Mouse (Mus musculus) ES-E14 (cell line): Measurements from ENCODE around the gene Lztr1. TPM values are rescaled to one million over a fixed set of nuclear protein-coding genes. Genes with fewer than 3 reads are reported as not detected.

Source experiments
- DNase-seq: peaks from one replicate; pipeline ENCODE4 v3.0.0-alpha.2; 2013; ENCODE audit warnings: low read depth, low spot score
- H3K27ac ChIP-seq: 2 replicates; pipeline ENCODE4 v1.5.1; 2012; ENCODE audit warnings: low read depth, mild to moderate bottlenecking, low read length, moderate library complexity, mixed read lengths; ENCODE audit not compliant: poor library complexity, insufficient read depth, severe bottlenecking
- H3K36me3 ChIP-seq: 2 replicates; pipeline ENCODE4 v1.6.1; 2012; ENCODE audit warnings: mild to moderate bottlenecking, low read length, moderate library complexity, mixed read lengths; ENCODE audit not compliant: control insufficient read depth, poor library complexity, insufficient read depth, severe bottlenecking
- H3K4me1 ChIP-seq, 2 experiments: fragments of 150-350 bp in 1 of 2; sonication (generic) in 1 of 2; 2 replicates each; pipeline ENCODE4 v1.6.1; 2012; ENCODE audit warnings: low read length in 2 of 2, mild to moderate bottlenecking in 1 of 2, mixed read lengths in 1 of 2; ENCODE audit not compliant: control insufficient read depth in 2 of 2, insufficient read depth in 2 of 2, poor library complexity in 1 of 2
- H3K4me3 ChIP-seq, 2 experiments: fragments of 150-350 bp in 1 of 2; sonication (generic) in 1 of 2; 2 replicates each; pipeline ENCODE4 v1.5.1; 2012; ENCODE audit warnings: low read length in 2 of 2, low read depth in 1 of 2, mild to moderate bottlenecking in 1 of 2, mixed read lengths in 1 of 2; ENCODE audit not compliant: insufficient read depth in 1 of 2, poor library complexity in 1 of 2, severe bottlenecking in 1 of 2
- H3K9ac ChIP-seq: 2 replicates; pipeline ENCODE4 v1.6.1; 2012; ENCODE audit warnings: low read depth, mild to moderate bottlenecking, low read length, mixed read lengths; ENCODE audit not compliant: poor library complexity, insufficient read depth, severe bottlenecking
- H3K9me3 ChIP-seq: fragments of 150-350 bp; sonication (generic); 2 replicates; pipeline ENCODE4 v1.6.1; 2012; ENCODE audit warnings: low read depth, mild to moderate bottlenecking, low read length; ENCODE audit not compliant: control insufficient read depth, insufficient read depth
- CHD2 ChIP-seq: IDR thresholded peaks from 2 replicates; pipeline ENCODE4 v1.6.1; 2014; ENCODE audit warnings: mild to moderate bottlenecking, low read depth, low read length, inconsistent platforms
- HCFC1 ChIP-seq: IDR thresholded peaks from 2 replicates; pipeline ENCODE4 v1.6.1; 2012; ENCODE audit warnings: low read length, inconsistent platforms, borderline replicate concordance; ENCODE audit not compliant: insufficient read depth
- MAFK ChIP-seq: IDR thresholded peaks from 2 replicates; pipeline ENCODE4 v1.6.1; 2014; ENCODE audit warnings: mild to moderate bottlenecking, low read depth, low read length, inconsistent platforms; ENCODE audit not compliant: insufficient read depth
- ZC3H11A ChIP-seq: IDR thresholded peaks from 2 replicates; pipeline ENCODE4 v1.6.1; 2012; ENCODE audit warnings: low read depth, mild to moderate bottlenecking, inconsistent platforms, low read length, borderline replicate concordance
- ZNF384 ChIP-seq: IDR thresholded peaks from 2 replicates; pipeline ENCODE4 v1.6.1; 2012; ENCODE audit warnings: low read depth, low read length, inconsistent platforms
- in situ Hi-C, 2 experiments: fragments of 600-800 bp; cut with MboI; formaldehyde crosslinking; loops; one replicate each; pipeline ENCODE4 v1.15.1; 2025; ENCODE audit warnings: low sequenced_read_pairs in 2 of 2, inconsistent platforms in 1 of 2; ENCODE audit not compliant: unreplicated experiment in 2 of 2
- total RNA-seq: library from RNA; depleted of rRNA; stranded (reverse); fragments of 300-350 nt; gene quantifications from 2 replicates; pipeline ENCODE4 v1.2.3, GENCODE M21; 2012

The Lztr1 gene
- total RNA-seq, 1 experiment: 63.1 TPM

DNA sequence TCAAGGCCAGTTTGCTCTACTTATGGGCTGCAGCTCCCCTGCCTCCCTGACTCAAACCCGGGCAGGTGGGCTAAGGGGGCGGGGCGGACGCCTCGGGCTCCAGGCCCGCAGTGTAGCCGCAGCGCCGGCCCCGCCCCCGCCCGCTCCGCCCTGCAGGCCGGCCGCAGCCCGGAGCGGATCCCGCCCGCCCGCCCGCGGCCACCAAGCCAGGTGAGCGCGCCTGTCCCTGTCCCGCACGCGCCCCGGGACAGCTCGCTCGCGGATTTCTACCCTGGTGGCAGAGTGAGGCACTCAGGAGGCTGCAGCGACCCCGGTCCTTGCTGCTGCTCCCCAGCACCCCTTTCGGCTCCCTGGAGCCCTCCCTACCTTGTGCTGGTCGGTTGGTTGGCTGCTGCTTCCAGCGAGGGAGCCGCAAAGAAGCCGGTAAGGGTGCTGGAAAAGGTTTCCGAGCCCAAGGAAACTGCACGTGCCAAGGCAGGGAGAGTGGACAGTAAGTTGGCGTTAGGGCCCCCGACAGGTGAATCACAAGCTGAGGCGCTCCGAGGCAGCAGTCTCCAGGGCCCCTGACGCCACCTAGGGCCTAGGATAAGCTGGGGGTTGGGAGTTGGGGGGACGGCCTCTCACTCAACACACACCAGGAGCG lies 18.9 kb upstream of the Lztr1 start, which contains the start of gene Aifm3:
TSS of gene Aifm3 (plus strand) at position 143 of the 643 bp plus-strand sequence.
- in situ Hi-C loops: no loop called here

DNA sequence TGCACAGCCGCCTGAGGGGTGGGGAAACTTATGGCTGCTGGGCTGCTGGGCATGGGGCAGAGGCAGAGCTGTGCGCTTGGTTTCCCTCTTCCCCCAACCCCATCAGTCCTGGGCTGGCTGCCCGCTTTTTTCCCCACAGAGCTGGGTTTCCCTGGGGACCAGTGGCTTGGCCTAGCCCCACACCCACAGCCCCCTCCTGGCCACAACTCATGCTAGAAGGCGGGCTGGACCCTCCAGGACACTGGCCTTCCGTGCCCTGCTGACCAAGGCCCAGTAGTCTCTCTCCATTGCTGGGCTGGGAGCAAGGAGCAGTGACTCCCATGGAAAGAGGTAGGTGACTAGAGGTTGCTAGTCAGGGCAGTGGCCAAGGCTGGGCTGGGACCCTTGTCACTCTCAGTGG lies 17.3 kb upstream of the Lztr1 start:
- no peak overlapping the region for H3K4me3 ChIP-seq
- H3K27ac ChIP-seq: no peak overlapping the region
- in situ Hi-C loops: no loop called here
- DNase-seq: no peak
- no peak overlapping the region for H3K9ac ChIP-seq
- H3K9me3 ChIP-seq: no peaks in the 10 kb centered on the region
- no peak for TF ChIP-seq ZNF384
- TF ChIP-seq HCFC1: no peak
- TF ChIP-seq ZC3H11A: no peak
- no peak for TF ChIP-seq CHD2
- TF ChIP-seq MAFK: no peak
- H3K4me1 ChIP-seq: 0 out of 4 replicates have a peak, but pooled peaks cover 0 to 3% of the 10 kb centered on the region in 2 experiments
- peaks cover 5% of the 10 kb centered on the region; the same call in 1 of the 2 replicates for H3K36me3 ChIP-seq

More for the DNA sequence above, 18.9 kb upstream of the Lztr1 start, which contains the start of gene Aifm3:
- 0 out of 4 replicates have a peak, but pooled peaks cover 0 to 3% of the 10 kb centered on the region in 2 experiments for H3K4me1 ChIP-seq
- H3K9ac ChIP-seq: peak within 1 kb of the TSS; percentile 75
- no peaks in the 10 kb centered on the region for H3K9me3 ChIP-seq
- DNase-seq: peak; percentile 33
- TF ChIP-seq ZC3H11A (no peak), CHD2 (no peak), HCFC1 (no peak), MAFK (no peak), ZNF384 (no peak)
- H3K36me3 ChIP-seq: peaks cover 12% of the 10 kb centered on the region
- no peak within 1 kb of the TSS for H3K27ac ChIP-seq
- H3K4me3 ChIP-seq: peak within 1 kb of the TSS; percentile 78 to 96

DNA sequence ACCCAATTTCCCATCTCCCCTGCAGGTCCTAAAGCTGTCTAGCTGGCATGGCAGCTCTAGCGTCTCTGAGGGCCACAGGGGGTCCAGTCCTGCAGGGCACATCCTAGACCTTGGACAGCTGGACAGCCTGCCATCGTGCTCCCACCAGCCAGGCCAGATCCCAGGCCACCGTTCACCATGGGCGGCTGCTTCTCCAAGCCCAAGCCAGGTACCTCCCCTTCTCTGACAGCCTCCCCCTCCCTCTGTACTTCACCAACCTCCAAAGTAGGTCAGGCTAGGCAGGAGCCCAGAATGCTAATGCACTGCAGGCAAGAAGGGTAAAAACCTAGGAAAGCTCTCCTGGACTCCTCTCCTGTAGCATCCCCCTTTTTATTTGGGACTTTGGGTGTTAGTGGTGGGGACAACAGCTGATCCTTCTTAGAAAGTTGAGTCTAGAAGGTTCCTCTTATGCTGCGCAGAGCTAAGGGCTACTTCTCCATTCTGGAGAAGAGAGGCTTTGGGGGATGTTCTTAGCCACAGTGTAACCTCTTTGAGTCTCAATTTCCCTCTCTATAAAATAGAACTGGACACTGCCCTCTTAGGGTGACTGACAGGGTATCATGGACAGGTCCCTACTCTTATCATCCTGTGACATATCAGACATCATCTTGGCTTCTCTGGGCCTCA lies 16.5 kb upstream of the Lztr1 start:
- in situ Hi-C loops: no loop called here
- no peak for TF ChIP-seq ZC3H11A
- TF ChIP-seq HCFC1: no peak
- TF ChIP-seq MAFK: no peak
- no peak for TF ChIP-seq CHD2
- no peak for TF ChIP-seq ZNF384
- Histone ChIP-seq H3K4me3 (no peak overlapping the region), H3K9me3 (no peaks in the 10 kb centered on the region), H3K9ac (no peak overlapping the region), H3K36me3 (peaks cover 2% of the 10 kb centered on the region; the same call in 1 of the 2 replicates), H3K27ac (no peak overlapping the region), H3K4me1 (0 out of 4 replicates have a peak, but pooled peaks cover 0 to 3% of the 10 kb centered on the region in 2 experiments)
- DNase-seq: no peak

DNA sequence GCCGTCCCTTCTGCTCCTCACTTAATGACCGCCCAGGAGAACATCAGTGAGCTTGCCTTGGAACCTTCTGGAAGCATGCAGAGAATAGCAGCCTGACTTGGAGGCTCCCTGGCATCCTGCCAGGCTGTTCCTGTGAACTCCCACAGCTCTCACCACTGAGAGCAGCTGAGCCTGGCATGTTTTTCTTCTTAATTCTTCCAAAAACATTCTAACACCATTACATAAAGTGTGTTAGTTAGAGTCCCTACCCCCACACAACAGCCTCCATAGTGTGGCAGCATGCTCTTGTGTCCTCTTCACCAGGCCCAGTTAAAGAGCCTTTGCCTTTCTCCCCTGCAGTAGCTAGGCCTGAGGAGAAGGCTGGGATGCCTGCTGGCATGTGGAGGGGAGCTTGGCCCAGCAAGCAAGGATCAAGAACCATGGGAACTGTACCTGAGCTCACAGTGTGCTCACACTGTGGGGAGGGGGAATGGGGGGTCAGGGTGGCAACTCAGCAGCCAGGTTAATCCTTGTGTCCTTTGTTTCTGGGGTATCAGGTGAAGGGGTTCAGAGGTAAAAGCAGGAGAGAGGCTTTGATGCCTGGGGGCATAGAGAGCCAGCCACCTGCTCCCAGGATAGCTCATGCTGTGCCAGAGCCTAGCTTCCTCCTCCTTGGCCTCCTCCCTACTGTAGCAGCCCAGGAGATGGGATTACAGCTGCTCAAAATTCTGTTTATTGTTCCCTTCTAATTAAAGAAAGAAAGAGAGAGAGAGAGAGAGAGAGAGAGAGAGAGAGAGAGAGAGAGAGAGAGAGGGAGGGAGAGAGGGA lies 11.8 kb upstream of the Lztr1 start:
- Histone ChIP-seq H3K36me3 (no peaks in the 10 kb centered on the region), H3K9ac (no peak overlapping the region), H3K27ac (no peak overlapping the region), H3K9me3 (no peaks in the 10 kb centered on the region), H3K4me3 (no peak overlapping the region), H3K4me1 (no peaks in the 10 kb centered on the region)
- in situ Hi-C loops: no loop called here
- DNase-seq: no peak
- TF ChIP-seq CHD2 (no peak), HCFC1 (no peak), MAFK (no peak), ZC3H11A (no peak), ZNF384 (no peak)
